Mouse (Mus musculus) hindbrain, embryonic 11.5 days (tissue): ENCODE results near the gene Gm4871. TPM values are rescaled to one million over a fixed set of nuclear protein-coding genes. Genes with fewer than 3 reads are reported as not detected.
"Not testable (repeated sequence)": the region's sequence is repeated elsewhere in the genome, so short reads cannot be mapped to it uniquely, and the experiment has no call there.

Experiments
- ATAC-seq: fragments of 200-750 bp; cut with Nextera tagmentation; 2 replicates; pipeline ENCODE4 v1.8.0; 2017; ENCODE audit warnings: mild to moderate bottlenecking, moderate TSS enrichment, moderate library complexity; ENCODE audit not compliant: low FRiP score
- DNase-seq: peaks from one replicate; pipeline ENCODE4 v3.0.0-alpha.2; 2015; ENCODE audit warnings: low spot score
- H3K27ac ChIP-seq: fragments of 300-500 bp; sonication (generic); 2 replicates; pipeline ENCODE4 v1.5.1; 2014; ENCODE audit warnings: mild to moderate bottlenecking, low read depth, low read length
- H3K27me3 ChIP-seq: fragments of 300-500 bp; sonication (generic); 2 replicates; pipeline ENCODE4 v1.6.1; 2014; ENCODE audit warnings: mild to moderate bottlenecking, low read length, moderate library complexity, mixed read lengths; ENCODE audit not compliant: control insufficient read depth, insufficient read depth
- H3K36me3 ChIP-seq: fragments of 300-500 bp; sonication (generic); 2 replicates; pipeline ENCODE4 v1.6.1; 2014; ENCODE audit warnings: mild to moderate bottlenecking, low read length, moderate library complexity, mixed read lengths; ENCODE audit not compliant: control insufficient read depth, insufficient read depth
- H3K4me1 ChIP-seq: fragments of 300-500 bp; sonication (generic); replicated peaks from 2 replicates; pipeline ENCODE4 v1.6.1; 2014; ENCODE audit warnings: low read length, mixed read lengths; ENCODE audit not compliant: control insufficient read depth, insufficient read depth
- H3K4me2 ChIP-seq: fragments of 300-500 bp; sonication (generic); replicated peaks from 2 replicates; pipeline ENCODE4 v1.6.1; 2014; ENCODE audit warnings: mild to moderate bottlenecking, low read depth, low read length
- H3K4me3 ChIP-seq: fragments of 300-500 bp; sonication (generic); 2 replicates; pipeline ENCODE4 v1.5.1; 2014; ENCODE audit warnings: low read depth, low read length
- H3K9ac ChIP-seq: fragments of 300-500 bp; sonication (generic); 2 replicates; pipeline ENCODE4 v1.6.1; 2014; ENCODE audit warnings: low read depth, low read length
- H3K9me3 ChIP-seq: fragments of 300-500 bp; sonication (generic); 2 replicates; pipeline ENCODE4 v1.6.1; 2016; ENCODE audit warnings: low read length; ENCODE audit not compliant: control insufficient read depth
- WGBS: fragments of 180-500 bp; shearing (Covaris S2); extraction: QIAGEN DNeasy Blood & Tissue Kit; methylation state at CpG from one replicate; pipeline ENCODE4 v1.1.7; 2014; 5-methylcytosine and 5-hydroxymethylcytosine counted together
- polyA plus RNA-seq: library from polyadenylated mRNA; unstranded; fragments of >200 nt; fragmentation: Nextera tagmentation; extraction: Ambion mirVana; gene quantifications from 2 replicates; pipeline ENCODE4 v1.2.1, GENCODE M21; 2014

Gm4871 gene
- polyA plus RNA-seq: not detected in 2 replicates

DNA sequence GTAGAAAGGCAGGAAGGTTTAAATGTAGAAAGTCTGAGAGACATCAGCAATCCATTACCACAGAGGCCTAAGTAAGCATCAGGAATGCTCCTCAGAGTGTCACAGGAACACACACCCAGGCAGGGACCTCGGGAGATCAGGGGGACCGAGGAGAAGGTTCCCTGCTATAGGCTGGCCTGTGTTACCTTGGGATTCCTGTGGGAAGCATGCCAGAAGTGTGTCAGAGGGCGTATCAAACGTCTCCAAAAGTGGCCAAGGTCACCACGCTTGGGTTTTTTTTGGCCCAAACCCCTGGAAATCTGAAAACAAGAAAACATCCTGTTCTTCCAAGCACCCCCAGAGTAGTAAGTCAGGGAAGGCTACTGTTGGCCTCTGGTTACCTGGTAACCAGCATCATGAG, at the start of gene Gm4871:
TSS of gene Gm4871 (minus strand) at position 364 of the 400 bp plus-strand sequence.
- H3K9me3 ChIP-seq, DNase-seq, H3K36me3 ChIP-seq, H3K27me3 ChIP-seq, H3K27ac ChIP-seq, H3K4me3 ChIP-seq, H3K4me1 ChIP-seq, ATAC-seq, H3K9ac ChIP-seq, H3K4me2 ChIP-seq: not testable (repeated sequence)
- WGBS: 78% methylated on average over 5 of the region's 5 CpGs

DNA sequence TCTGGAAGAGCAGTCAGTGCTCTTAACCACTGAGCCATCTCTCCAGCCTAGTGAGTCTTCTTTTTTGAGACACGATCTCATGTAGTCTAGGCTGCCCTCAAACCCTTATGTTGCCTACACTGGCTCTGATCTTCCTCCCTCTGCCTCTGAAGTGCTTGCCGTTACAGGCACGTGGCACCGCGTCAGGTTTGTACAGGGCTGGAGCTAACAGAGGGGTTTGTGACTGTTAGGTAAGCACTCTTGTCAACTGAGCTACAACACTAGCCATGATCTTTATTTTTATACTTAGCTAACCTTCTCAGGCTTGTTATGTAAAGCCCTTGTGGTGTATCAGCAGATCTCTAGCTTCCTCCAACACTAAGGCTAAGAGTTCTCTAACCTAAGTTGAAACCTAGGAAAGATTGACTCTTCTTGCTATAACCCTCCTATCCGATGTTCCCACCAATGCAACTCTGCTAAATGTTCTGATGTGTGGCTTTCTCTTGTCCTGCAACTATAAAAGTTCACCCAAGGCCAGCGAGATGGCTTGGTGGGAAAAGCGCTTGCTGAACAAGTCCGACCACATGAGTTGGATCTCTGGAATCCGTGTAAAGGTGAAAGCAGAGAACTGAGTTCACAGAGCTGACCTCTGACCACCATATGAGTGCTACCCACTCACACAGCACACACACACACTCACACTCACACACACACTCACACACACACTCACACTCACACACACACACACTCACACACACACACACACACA, 49.5 kb upstream of the Gm4871 start:
- Histone ChIP-seq H3K36me3 (no peaks in the 10 kb centered on the region), H3K27me3 (no peaks in the 10 kb centered on the region), H3K4me2 (no peak overlapping the region), H3K9ac (no peak overlapping the region), H3K9me3 (no peaks in the 10 kb centered on the region), H3K27ac (no peak overlapping the region), H3K4me1 (no peaks in the 10 kb centered on the region), H3K4me3 (no peak overlapping the region)
- WGBS: 91% methylated on average over 10 of the region's 10 CpGs
- DNase-seq: no peak
- ATAC-seq: no peak

DNA sequence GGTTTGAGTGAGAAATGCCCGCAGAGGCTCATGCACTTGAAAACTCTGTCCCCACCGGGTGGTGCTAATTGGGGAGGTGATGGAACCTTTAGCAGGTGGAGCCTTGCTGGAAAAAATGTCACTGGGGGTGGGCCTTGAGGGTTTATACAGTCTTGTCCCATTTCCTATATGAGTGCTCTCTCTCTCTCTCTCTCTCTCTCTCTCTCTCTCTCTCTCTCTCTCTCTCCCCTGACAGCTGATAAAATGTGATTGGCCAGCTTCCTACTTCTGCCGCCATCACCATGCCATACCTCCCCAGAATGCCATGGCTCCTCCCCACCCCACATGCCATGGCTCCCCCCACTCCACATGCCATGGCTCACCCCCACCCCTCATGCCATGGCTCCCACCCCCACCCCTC, 42.5 kb upstream of the Gm4871 start:
- H3K9me3 ChIP-seq: no peaks in the 10 kb centered on the region
- H3K27ac ChIP-seq: no peak overlapping the region
- DNase-seq: no peak
- no peaks in the 10 kb centered on the region for H3K36me3 ChIP-seq
- H3K4me3 ChIP-seq: no peak overlapping the region
- 76% methylated on average over 3 of the region's 3 CpGs for WGBS
- no peaks in the 10 kb centered on the region for H3K27me3 ChIP-seq
- H3K4me2 ChIP-seq: no peak overlapping the region
- no peaks in the 10 kb centered on the region for H3K4me1 ChIP-seq
- no peak overlapping the region for H3K9ac ChIP-seq
- ATAC-seq: no peak

DNA sequence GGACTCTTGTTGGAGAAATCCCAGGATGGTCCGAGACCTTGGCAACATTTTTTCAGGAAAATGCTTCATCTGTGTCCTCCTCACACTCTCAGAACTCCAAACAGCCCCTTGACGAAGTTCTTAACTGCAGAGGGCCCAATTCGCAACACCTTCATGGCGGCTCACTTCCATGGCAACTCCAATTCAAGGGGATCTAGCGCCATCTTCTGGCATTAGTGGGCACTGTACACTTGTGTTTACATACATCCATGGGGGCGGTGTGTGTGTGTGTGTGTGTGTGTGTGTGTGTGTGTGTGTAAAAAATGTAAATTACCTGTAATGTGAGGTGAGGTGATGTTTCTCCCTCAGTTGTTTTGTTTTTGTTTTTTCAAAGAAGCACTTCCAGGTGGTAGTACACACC, 38.8 kb upstream of the Gm4871 start:
- 61% methylated on average over 6 of the region's 6 CpGs for WGBS
- ATAC-seq (no peak), DNase-seq (peak; percentile 30)
- H3K27me3 ChIP-seq: no peaks in the 10 kb centered on the region
- H3K4me2 ChIP-seq: no peak overlapping the region
- no peak overlapping the region for H3K9ac ChIP-seq
- no peak overlapping the region for H3K4me3 ChIP-seq
- no peaks in the 10 kb centered on the region for H3K9me3 ChIP-seq
- H3K36me3 ChIP-seq: no peaks in the 10 kb centered on the region
- no peaks in the 10 kb centered on the region for H3K4me1 ChIP-seq
- no peak overlapping the region for H3K27ac ChIP-seq

DNA sequence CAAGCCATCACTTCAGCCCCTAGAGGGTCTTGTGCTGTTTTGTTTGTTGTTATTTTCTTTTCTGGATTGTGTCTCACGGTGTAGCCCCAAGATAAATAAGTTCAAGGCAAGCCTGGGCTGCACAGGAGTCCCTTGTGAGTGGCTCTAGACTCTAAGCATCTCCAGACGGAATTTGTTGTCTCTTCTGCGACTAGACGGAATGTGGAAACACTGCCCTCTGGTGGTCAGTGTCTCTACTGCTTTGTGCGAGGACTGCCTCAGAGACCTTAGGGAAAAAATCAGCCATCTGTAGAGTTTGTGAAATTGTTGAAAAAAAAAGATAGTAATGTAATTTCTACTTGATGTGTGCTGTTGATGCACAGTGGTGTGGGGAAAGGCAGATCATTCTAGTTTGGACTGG, 37.2 kb upstream of the Gm4871 start:
- H3K4me2 ChIP-seq: no peak overlapping the region
- H3K9me3 ChIP-seq: no peaks in the 10 kb centered on the region
- no peak overlapping the region for H3K27ac ChIP-seq
- no peaks in the 10 kb centered on the region for H3K27me3 ChIP-seq
- ATAC-seq: peak; percentile 60; the same call in 1 of the 2 replicates
- H3K4me1 ChIP-seq: no peaks in the 10 kb centered on the region
- WGBS: 1% methylated on average over 5 of the region's 5 CpGs
- DNase-seq: peak; percentile 88
- no peak overlapping the region for H3K4me3 ChIP-seq
- no peaks in the 10 kb centered on the region for H3K36me3 ChIP-seq
- H3K9ac ChIP-seq: no peak overlapping the region

DNA sequence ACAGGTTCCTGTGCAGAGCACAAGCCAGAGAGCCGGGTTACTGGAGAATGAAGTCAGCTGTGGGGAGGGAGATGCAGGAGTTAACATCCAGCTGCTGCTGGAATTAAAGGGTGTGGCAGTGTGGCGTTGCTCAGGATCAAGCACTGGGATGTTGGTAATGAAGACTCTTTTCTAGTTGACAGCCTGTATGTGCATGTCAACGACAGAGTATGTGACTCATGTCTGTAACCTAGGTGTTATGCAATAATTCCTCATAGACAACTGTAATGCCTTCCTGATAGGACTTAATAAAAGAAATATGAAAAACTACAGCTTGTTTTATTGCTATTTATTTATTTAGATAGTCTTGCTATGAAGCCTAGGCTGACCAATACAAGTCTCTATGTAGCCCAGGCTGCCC, 36.3 kb upstream of the Gm4871 start:
- Histone ChIP-seq H3K4me3 (no peak overlapping the region), H3K4me2 (no peak overlapping the region), H3K9me3 (no peaks in the 10 kb centered on the region), H3K4me1 (no peaks in the 10 kb centered on the region), H3K27ac (no peak overlapping the region), H3K9ac (no peak overlapping the region), H3K36me3 (no peaks in the 10 kb centered on the region), H3K27me3 (no peaks in the 10 kb centered on the region)
- DNase-seq: no peak
- 61% methylated on average over 3 of the region's 3 CpGs for WGBS
- no peak for ATAC-seq

DNA sequence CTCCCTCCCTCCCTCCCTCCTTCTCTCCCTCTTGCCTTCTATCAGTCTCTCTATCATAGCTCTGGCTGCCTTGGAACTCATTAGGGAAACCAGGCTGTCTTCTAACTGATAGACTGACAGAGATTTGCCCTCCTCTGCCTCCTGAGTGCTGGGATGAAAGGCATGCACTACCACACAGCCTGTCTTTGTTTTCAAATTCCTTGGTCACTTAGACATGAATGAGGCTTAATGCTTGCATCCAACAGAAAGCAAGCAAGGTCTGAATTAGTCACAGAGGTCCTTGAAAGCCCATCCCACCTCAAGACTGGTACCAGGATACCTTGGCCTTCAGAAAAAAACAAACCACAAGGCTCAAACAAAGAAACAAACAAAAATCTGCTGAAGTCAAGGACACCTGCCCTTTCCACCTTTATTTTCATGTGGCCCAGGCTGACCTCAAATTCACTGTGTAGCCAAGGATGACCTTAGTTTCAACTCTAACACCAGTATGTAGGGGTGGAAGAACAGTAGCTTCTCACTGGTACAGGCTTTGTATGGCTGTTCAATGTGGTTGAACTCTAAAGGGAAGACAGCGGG, 32.3 kb upstream of the Gm4871 start:
- H3K9ac ChIP-seq: no peak overlapping the region
- DNase-seq (no peak), ATAC-seq (no peak)
- H3K27me3 ChIP-seq: no peaks in the 10 kb centered on the region
- H3K4me1 ChIP-seq: no peaks in the 10 kb centered on the region
- no peaks in the 10 kb centered on the region for H3K36me3 ChIP-seq
- no peaks in the 10 kb centered on the region for H3K9me3 ChIP-seq
- H3K4me3 ChIP-seq: no peak overlapping the region
- H3K4me2 ChIP-seq: no peak overlapping the region
- 90% methylated on average over 1 of the region's 1 CpGs for WGBS
- H3K27ac ChIP-seq: no peak overlapping the region

DNA sequence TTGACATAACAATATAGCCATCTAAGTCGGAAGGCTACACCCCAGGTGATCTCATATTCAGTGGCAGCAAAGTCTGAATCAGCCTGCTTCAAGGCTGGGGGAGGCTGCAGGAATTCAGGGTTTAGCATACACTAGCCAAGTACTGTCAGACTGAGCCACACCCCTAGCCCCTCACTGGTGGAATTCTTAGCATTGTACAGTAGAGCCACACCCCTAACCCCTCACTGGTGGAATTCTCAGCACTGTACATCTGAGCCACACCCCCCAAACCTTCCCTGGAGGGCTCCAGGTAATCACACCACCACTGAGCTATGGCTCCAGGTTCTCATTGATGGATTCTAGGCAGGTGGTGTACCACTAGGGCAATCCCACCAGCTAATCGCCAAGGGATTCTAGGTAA, 27.0 kb upstream of the Gm4871 start:
- H3K4me1 ChIP-seq: no peaks in the 10 kb centered on the region
- no peak overlapping the region for H3K4me2 ChIP-seq
- no peaks in the 10 kb centered on the region for H3K36me3 ChIP-seq
- H3K9ac ChIP-seq: no peak overlapping the region
- no peak overlapping the region for H3K4me3 ChIP-seq
- ATAC-seq (no peak), DNase-seq (no peak)
- H3K27ac ChIP-seq: no peak overlapping the region
- H3K9me3 ChIP-seq: no peaks in the 10 kb centered on the region
- H3K27me3 ChIP-seq: no peaks in the 10 kb centered on the region
- 84% methylated on average over 2 of the region's 2 CpGs for WGBS

DNA sequence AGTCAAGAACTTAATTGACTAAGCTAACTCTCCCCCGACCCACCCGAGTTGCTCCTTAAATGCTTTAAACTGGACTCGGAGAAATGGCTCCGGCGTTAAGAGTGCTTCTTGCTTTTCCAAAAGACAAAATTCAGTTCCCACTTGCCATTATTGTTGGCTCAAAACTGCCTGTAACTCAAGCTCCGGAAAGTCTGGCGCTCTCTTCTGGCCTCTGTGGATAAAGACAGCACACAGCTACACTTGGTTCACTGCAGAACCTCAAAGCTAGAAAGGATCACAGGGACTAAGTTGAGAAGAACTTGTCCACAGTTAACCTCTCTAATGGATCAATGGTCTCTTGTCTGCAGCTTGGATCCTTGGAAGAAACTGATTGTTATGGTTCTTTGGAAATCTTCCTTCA, 26.2 kb upstream of the Gm4871 start:
- Histone ChIP-seq H3K4me1 (no peaks in the 10 kb centered on the region), H3K4me2 (no peak overlapping the region), H3K36me3 (no peaks in the 10 kb centered on the region), H3K9ac (no peak overlapping the region), H3K27me3 (no peaks in the 10 kb centered on the region), H3K9me3 (no peaks in the 10 kb centered on the region), H3K27ac (no peak overlapping the region), H3K4me3 (no peak overlapping the region)
- DNase-seq: no peak
- no peak for ATAC-seq
- 87% methylated on average over 7 of the region's 7 CpGs for WGBS
